Comparison of ENCODE assay signal across 8 mouse cellular contexts in genomic region chr12:57230192-57230706, GRCm38 (mm10). TPM values are rescaled to one million over a fixed set of nuclear protein-coding genes. Genes with fewer than 3 reads are reported as not detected.
DNase-seq lines count a peak whose midpoint lies in the region; ATAC-seq and TF ChIP-seq lines count a peak whose summit lies in the region.

TSS of gene Prps1l3 (plus strand) at chr12:57230412.
TSS of gene Mipol1 (plus strand) at chr12:57230427.

- in situ Hi-C loops in CH12.LX (cut with MboI; ENCODE audit: low pct_ligation_motif_present, low pct_unique_long_range_greater_than_20kb, low sequenced_read_pairs), result no loop called here

- no peak for TF ChIP-seq CTCF in CH12.LX (conservative IDR thresholded peaks at IDR 0.05 in 1 of 2, IDR thresholded peaks at IDR 0.05 in 1 of 2; ENCODE audit: low read depth in 2 of 2, low read length in 2 of 2)
- TF ChIP-seq CTCF in heart, postnatal 0 days (IDR thresholded peaks at IDR 0.05; ENCODE audit: low read depth), result no peak
- TF ChIP-seq CTCF in testis, adult 2 months (IDR thresholded peaks at IDR 0.05; ENCODE audit: control insufficient read depth, insufficient read depth, insufficient replicate concordance, low read depth, low read length), result no peak

- H3K79me2 ChIP-seq in CH12.LX (replicated peaks; ENCODE audit: control insufficient read depth, extremely low read depth, insufficient read depth, poor library complexity, severe bottlenecking), result peaks cover 33% of the 10 kb centered on the region

- peak within 1 kb of the TSS; percentile 82 for H3K27ac ChIP-seq in CH12.LX (ENCODE audit: insufficient read depth, low read depth)
- peak within 1 kb of the TSS; percentile 72 for H3K27ac ChIP-seq in forebrain, embryonic 12.5 days
- H3K27ac ChIP-seq in heart, postnatal 0 days (ENCODE audit: low read depth), result peak within 1 kb of the TSS; percentile 88
- H3K27ac ChIP-seq in liver, embryonic 16.5 days (ENCODE audit: low read length), result peak within 1 kb of the TSS; percentile 93
- H3K27ac ChIP-seq in neural tube, embryonic 13.5 days (replicated peaks), result peak within 1 kb of the TSS; percentile 84
- H3K27ac ChIP-seq in testis, adult 2 months (ENCODE audit: control insufficient read depth, insufficient read depth, low read depth, low read length), result peak within 1 kb of the TSS; percentile 86

- dilution Hi-C loops in CH12.LX (cut with MboI; ENCODE audit: extremely low pct_ligation_motif_present, extremely low pct_unique_long_range_greater_than_20kb, low sequenced_read_pairs), result no loop called here

- peak within 1 kb of the TSS; percentile 82 for H3K9ac ChIP-seq in CH12.LX (ENCODE audit: insufficient read depth, low read depth)
- peak within 1 kb of the TSS; percentile 68 for H3K9ac ChIP-seq in forebrain, embryonic 12.5 days
- H3K9ac ChIP-seq in heart, postnatal 0 days (replicated peaks; ENCODE audit: low read depth, low read length), result peak within 1 kb of the TSS; percentile 77
- peak within 1 kb of the TSS; percentile 93 for H3K9ac ChIP-seq in liver, embryonic 16.5 days (ENCODE audit: low read depth, low read length)
- H3K9ac ChIP-seq in neural tube, embryonic 13.5 days, result peak within 1 kb of the TSS; percentile 85

- peak within 1 kb of the TSS; percentile 82 for H3K4me2 ChIP-seq in CH12.LX (ENCODE audit: insufficient read depth, low read depth, poor library complexity, severe bottlenecking)
- H3K4me2 ChIP-seq in forebrain, embryonic 12.5 days, result peak within 1 kb of the TSS; percentile 63
- H3K4me2 ChIP-seq in heart, postnatal 0 days (ENCODE audit: low read depth, low read length), result peak within 1 kb of the TSS; percentile 70
- peak within 1 kb of the TSS; percentile 86 for H3K4me2 ChIP-seq in liver, embryonic 16.5 days (ENCODE audit: low read depth, low read length)
- peak within 1 kb of the TSS; percentile 67 for H3K4me2 ChIP-seq in neural tube, embryonic 13.5 days

- H3K27me3 ChIP-seq in CH12.LX (replicated peaks), result no peaks in the 10 kb centered on the region
- H3K27me3 ChIP-seq in forebrain, embryonic 12.5 days, result no peaks in the 10 kb centered on the region
- H3K27me3 ChIP-seq in heart, postnatal 0 days (ENCODE audit: control insufficient read depth, insufficient read depth, low read length), result no peaks in the 10 kb centered on the region
- H3K27me3 ChIP-seq in liver, embryonic 16.5 days (ENCODE audit: control insufficient read depth, insufficient read depth, low read depth, low read length), result no peaks in the 10 kb centered on the region
- no peaks in the 10 kb centered on the region for H3K27me3 ChIP-seq in neural tube, embryonic 13.5 days
- no peaks in the 10 kb centered on the region for H3K27me3 ChIP-seq in testis, adult 2 months (ENCODE audit: control insufficient read depth, insufficient read depth, low read length)

- under 1% methylated on average over 58 of the region's 58 CpGs for WGBS in forebrain, embryonic 12.5 days
- WGBS in heart, postnatal 0 days, result 1% methylated on average over 52 of the region's 58 CpGs
- WGBS in liver, embryonic 16.5 days (ENCODE audit: insufficient replicate concordance), result 0% methylated on average over 57 of the region's 58 CpGs
- WGBS in neural tube, embryonic 13.5 days, result under 1% methylated on average over 58 of the region's 58 CpGs

- peak; percentile 91 for DNase-seq in CH12.LX (ENCODE audit: extremely low read depth)
- DNase-seq in c-Kit-positive CD71-positive TER-119-negative erythroid progenitor cells, embryonic 14.5 days (ENCODE audit: low read depth), result peak; percentile 81
- peak; percentile 91 for DNase-seq in heart, postnatal 0 days (ENCODE audit: low spot score)
- peak; percentile 91 to 94 for DNase-seq in kidney, postnatal 4 days

- TF ChIP-seq RAD21 in CH12.LX (IDR thresholded peaks at IDR 0.05; ENCODE audit: low read depth, low read length), result no peak

- H3K36me3 ChIP-seq in CH12.LX (replicated peaks in 1 of 2; ENCODE audit: control insufficient read depth in 1 of 2, insufficient read depth in 1 of 2, low read length in 1 of 2), result peaks cover 0 to 8% of the 10 kb centered on the region in 2 experiments
- 0 out of 2 replicates have a peak, but pooled peaks cover 5% of the 10 kb centered on the region for H3K36me3 ChIP-seq in forebrain, embryonic 12.5 days (replicated peaks)
- no peaks in the 10 kb centered on the region for H3K36me3 ChIP-seq in heart, postnatal 0 days (replicated peaks; ENCODE audit: control insufficient read depth, insufficient read depth, low read length)
- H3K36me3 ChIP-seq in liver, embryonic 16.5 days (ENCODE audit: control insufficient read depth, insufficient read depth), result no peaks in the 10 kb centered on the region; the same call in 1 of the 2 replicates
- H3K36me3 ChIP-seq in neural tube, embryonic 13.5 days, result no peaks in the 10 kb centered on the region
- H3K36me3 ChIP-seq in testis, adult 2 months (ENCODE audit: control insufficient read depth, insufficient read depth, low read length), result no peaks in the 10 kb centered on the region

- no peaks in the 10 kb centered on the region for H3K9me3 ChIP-seq in CH12.LX (replicated peaks; ENCODE audit: low read length)
- H3K9me3 ChIP-seq in forebrain, embryonic 12.5 days, result no peaks in the 10 kb centered on the region
- H3K9me3 ChIP-seq in heart, postnatal 0 days (replicated peaks; ENCODE audit: control insufficient read depth, low read length), result no peaks in the 10 kb centered on the region
- no peaks in the 10 kb centered on the region for H3K9me3 ChIP-seq in liver, embryonic 16.5 days (replicated peaks; ENCODE audit: control insufficient read depth, low read length)
- no peaks in the 10 kb centered on the region for H3K9me3 ChIP-seq in neural tube, embryonic 13.5 days

- peak within 1 kb of the TSS; percentile 79 to 93 (median 90) for H3K4me3 ChIP-seq in CH12.LX (replicated peaks in 1 of 3; ENCODE audit: low read depth in 2 of 3, low read length in 2 of 3, poor library complexity in 1 of 3)
- H3K4me3 ChIP-seq in forebrain, embryonic 12.5 days (replicated peaks), result peak within 1 kb of the TSS; percentile 53
- peak within 1 kb of the TSS; percentile 84 for H3K4me3 ChIP-seq in heart, postnatal 0 days (ENCODE audit: low read depth, low read length)
- peak within 1 kb of the TSS; percentile 89 for H3K4me3 ChIP-seq in liver, embryonic 16.5 days (ENCODE audit: low read depth, low read length)
- peak within 1 kb of the TSS; percentile 71 for H3K4me3 ChIP-seq in neural tube, embryonic 13.5 days
- H3K4me3 ChIP-seq in testis, adult 2 months (ENCODE audit: control insufficient read depth, low read depth, low read length), result peak within 1 kb of the TSS; percentile 90

- peaks cover 2 to 8% of the 10 kb centered on the region in 2 experiments; a peak in 3 of 4 replicates for H3K4me1 ChIP-seq in CH12.LX (ENCODE audit: control insufficient read depth in 1 of 2, insufficient read depth in 2 of 2)
- peaks cover 7% of the 10 kb centered on the region; the same call in 1 of the 2 replicates for H3K4me1 ChIP-seq in forebrain, embryonic 12.5 days
- 0 out of 2 replicates have a peak, but pooled peaks cover 9% of the 10 kb centered on the region for H3K4me1 ChIP-seq in heart, postnatal 0 days (ENCODE audit: control insufficient read depth, insufficient read depth)
- peaks cover 15% of the 10 kb centered on the region for H3K4me1 ChIP-seq in liver, embryonic 16.5 days (ENCODE audit: control insufficient read depth, low read depth, low read length)
- peaks cover 15% of the 10 kb centered on the region for H3K4me1 ChIP-seq in neural tube, embryonic 13.5 days (replicated peaks)
- peaks cover 12% of the 10 kb centered on the region for H3K4me1 ChIP-seq in testis, adult 2 months (ENCODE audit: control insufficient read depth, insufficient read depth, low read length)

- TF ChIP-seq POLR2A in CH12.LX (IDR thresholded peaks at IDR 0.05; ENCODE audit: low read depth, low read length), result peak; percentile 94
- TF ChIP-seq POLR2A in testis, adult 2 months (IDR thresholded peaks at IDR 0.05; ENCODE audit: control insufficient read depth, low read depth, low read length), result peak; percentile 78

- ATAC-seq in forebrain, embryonic 12.5 days (ENCODE audit: low FRiP score), result peak; percentile 97
- peak; percentile 99 for ATAC-seq in heart, postnatal 0 days (ENCODE audit: insufficient read depth, low read depth)
- peak; percentile 96 for ATAC-seq in liver, embryonic 16.5 days (ENCODE audit: low read depth)
- ATAC-seq in neural tube, embryonic 13.5 days (ENCODE audit: low read depth), result peak; percentile 98

- TF ChIP-seq EP300 in CH12.LX (IDR thresholded peaks at IDR 0.05; ENCODE audit: low read length), result no peak
- no peak for TF ChIP-seq EP300 in heart, postnatal 0 days (IDR thresholded peaks at IDR 0.05; ENCODE audit: low read depth)

TF ChIP-seq in CH12.LX, 34 proteins besides CTCF, POLR2A, EP300 and RAD21 (continues in another document):
- TF ChIP-seq TBP (conservative IDR thresholded peaks at IDR 0.05; ENCODE audit: low read depth, low read length) (peak; percentile 81), TCF12 (IDR thresholded peaks at IDR 0.05; ENCODE audit: low read depth, low read length) (peak; percentile 70), ZKSCAN1 (IDR thresholded peaks at IDR 0.05; ENCODE audit: borderline replicate concordance, low read depth, low read length) (no peak), NELFE (IDR thresholded peaks at IDR 0.05; ENCODE audit: low read depth, low read length) (peak; percentile 89), MXI1 (IDR thresholded peaks at IDR 0.05; ENCODE audit: low read depth, low read length) (peak; percentile 80)

RNA-seq across cellular contexts. Expression of gene Prps1l3, which starts in this region (rescaled TPM):
- 91.2 and 112 TPM in 2 replicates for total RNA-seq in CH12.LX (2012; rRNA removed)
- 163 and 184 TPM in 2 replicates for total RNA-seq in CH12.LX (2014; rRNA removed)
- polyA plus RNA-seq in CH12.LX (2012; ENCODE audit: insufficient read length, low read depth), result 84.0 and 92.3 TPM in 2 replicates
- 65.3 and 65.4 TPM in 2 replicates for polyA plus RNA-seq in forebrain, embryonic 12.5 days (2016; fragmentation: Nextera tagmentation; extraction: Ambion mirVana)
- total RNA-seq in heart, postnatal 0 days (2014; rRNA removed; ENCODE audit: low replicate concordance), result 29.7 and 31.2 TPM in 2 replicates
- polyA plus RNA-seq in heart, postnatal 0 days (2015; fragmentation: Nextera tagmentation; extraction: Ambion mirVana), result 18.6 and 19.3 TPM in 2 replicates
- polyA plus RNA-seq in liver, embryonic 16.5 days (2015; fragmentation: Nextera tagmentation; extraction: Ambion mirVana), result 32.6 and 33.0 TPM in 2 replicates
- polyA plus RNA-seq in neural tube, embryonic 13.5 days (2015; fragmentation: Nextera tagmentation; extraction: Ambion mirVana), result 29.3 and 33.4 TPM in 2 replicates
- 15.3 and 18.8 TPM in 2 replicates for polyA plus RNA-seq in testis, adult 2 months (2012; rRNA removed)

RNA-seq across cellular contexts. Expression of gene Mipol1, which starts in this region (rescaled TPM):
- total RNA-seq in CH12.LX (2012; rRNA removed) (6.0 and 6.4 TPM in 2 replicates), CH12.LX (2014; rRNA removed) (8.9 and 10.4 TPM in 2 replicates)
- 6.6 TPM in 2 replicates for polyA plus RNA-seq in CH12.LX (2012; ENCODE audit: insufficient read length, low read depth)
- polyA plus RNA-seq in forebrain, embryonic 12.5 days (2016; fragmentation: Nextera tagmentation; extraction: Ambion mirVana), result 8.1 and 9.4 TPM in 2 replicates
- 4.9 and 5.9 TPM in 2 replicates for total RNA-seq in heart, postnatal 0 days (2014; rRNA removed; ENCODE audit: low replicate concordance)
- polyA plus RNA-seq in heart, postnatal 0 days (2015; fragmentation: Nextera tagmentation; extraction: Ambion mirVana), result 6.9 and 7.4 TPM in 2 replicates
- 2.7 and 3.0 TPM in 2 replicates for polyA plus RNA-seq in liver, embryonic 16.5 days (2015; fragmentation: Nextera tagmentation; extraction: Ambion mirVana)
- 4.8 and 6.3 TPM in 2 replicates for polyA plus RNA-seq in neural tube, embryonic 13.5 days (2015; fragmentation: Nextera tagmentation; extraction: Ambion mirVana)
- 2.7 and 4.1 TPM in 2 replicates for polyA plus RNA-seq in testis, adult 2 months (2012; rRNA removed)

Comparison
In these comparisons a context has a peak if more than half of its experiments do, and no peak if none do; other contexts are left out.
1. Peak in every context shown above with its lines: DNase-seq, ATAC-seq, H3K4me3 ChIP-seq and H3K27ac ChIP-seq.